Mouse (Mus musculus): ENCODE data around the gene Hspb9. TPM values are rescaled to one million over a fixed set of nuclear protein-coding genes. Genes with fewer than 3 reads are reported as not detected.

Gene Hspb9
- polyA plus RNA-seq, 1 experiment from 2014 or later = 0.36 TPM

GRCm38 (mm10) chr11:100728601-100729000, 15.0 kb downstream of the Hspb9 start:
- no peak overlapping the region for H3K4me3 ChIP-seq (ENCODE audit: low read depth, low read length)
- H3K4me2 ChIP-seq (ENCODE audit: low read depth, low read length, severe bottlenecking) = no peak overlapping the region
- no peak for ATAC-seq (replicated peaks; ENCODE audit: low FRiP score)
- no peaks in the 10 kb centered on the region for H3K4me1 ChIP-seq (replicated peaks; ENCODE audit: control insufficient read depth, insufficient read depth, low read length)
- no peaks in the 10 kb centered on the region for H3K36me3 ChIP-seq (ENCODE audit: control insufficient read depth, insufficient read depth, low read length)
- H3K27ac ChIP-seq (ENCODE audit: low read depth, low read length) = no peak overlapping the region
- DNase-seq (ENCODE audit: low spot score) = no peak
- 89% methylated on average over 6 of the region's 6 CpGs for WGBS
- H3K9me3 ChIP-seq (ENCODE audit: control insufficient read depth, low read length) = no peaks in the 10 kb centered on the region
- no peaks in the 10 kb centered on the region for H3K27me3 ChIP-seq (ENCODE audit: control insufficient read depth, insufficient read depth, low read length)
- no peak overlapping the region for H3K9ac ChIP-seq (ENCODE audit: low read length)

GRCm38 (mm10) chr11:100729976-100730375, 16.3 kb downstream of the Hspb9 start:
- H3K4me1 ChIP-seq (replicated peaks; ENCODE audit: control insufficient read depth, insufficient read depth, low read length) = no peaks in the 10 kb centered on the region
- ATAC-seq (replicated peaks; ENCODE audit: low FRiP score) = no peak
- 91% methylated on average over 4 of the region's 4 CpGs for WGBS
- no peak overlapping the region for H3K4me3 ChIP-seq (ENCODE audit: low read depth, low read length)
- H3K9me3 ChIP-seq (ENCODE audit: control insufficient read depth, low read length) = no peaks in the 10 kb centered on the region
- no peak overlapping the region for H3K9ac ChIP-seq (ENCODE audit: low read length)
- no peak overlapping the region for H3K27ac ChIP-seq (ENCODE audit: low read depth, low read length)
- H3K4me2 ChIP-seq (ENCODE audit: low read depth, low read length, severe bottlenecking) = no peak overlapping the region
- DNase-seq (ENCODE audit: low spot score) = no peak
- H3K36me3 ChIP-seq (ENCODE audit: control insufficient read depth, insufficient read depth, low read length) = no peaks in the 10 kb centered on the region
- H3K27me3 ChIP-seq (ENCODE audit: control insufficient read depth, insufficient read depth, low read length) = no peaks in the 10 kb centered on the region

- H3K36me3 ChIP-seq (ENCODE audit: control insufficient read depth, insufficient read depth, low read length) = no peaks in the 10 kb centered on the region
- no peak overlapping the region for H3K27ac ChIP-seq (ENCODE audit: low read depth, low read length)
- H3K9me3 ChIP-seq (ENCODE audit: control insufficient read depth, low read length) = no peaks in the 10 kb centered on the region
- H3K4me2 ChIP-seq (ENCODE audit: low read depth, low read length, severe bottlenecking) = no peak overlapping the region
- H3K9ac ChIP-seq (ENCODE audit: low read length) = no peak overlapping the region
- ATAC-seq (replicated peaks; ENCODE audit: low FRiP score) (no peak), DNase-seq (ENCODE audit: low spot score) (no peak)
- no peak overlapping the region for H3K4me3 ChIP-seq (ENCODE audit: low read depth, low read length)
- 89% methylated on average over 6 of the region's 6 CpGs for WGBS
- H3K27me3 ChIP-seq (ENCODE audit: control insufficient read depth, insufficient read depth, low read length) = no peaks in the 10 kb centered on the region
- no peaks in the 10 kb centered on the region for H3K4me1 ChIP-seq (replicated peaks; ENCODE audit: control insufficient read depth, insufficient read depth, low read length)
These were observed 17.0 kb downstream of the Hspb9 start for GRCm38 (mm10) chr11:100730477-100731205.

GRCm38 (mm10) chr11:100735134-100735865, 21.6 kb downstream of the Hspb9 start:
- no peak overlapping the region for H3K4me3 ChIP-seq (ENCODE audit: low read depth, low read length)
- DNase-seq (ENCODE audit: low spot score) = no peak
- no peak overlapping the region for H3K4me2 ChIP-seq (ENCODE audit: low read depth, low read length, severe bottlenecking)
- WGBS = 92% methylated on average over 9 of the region's 9 CpGs
- H3K27me3 ChIP-seq (ENCODE audit: control insufficient read depth, insufficient read depth, low read length) = no peaks in the 10 kb centered on the region
- H3K9ac ChIP-seq (ENCODE audit: low read length) = no peak overlapping the region
- H3K9me3 ChIP-seq (ENCODE audit: control insufficient read depth, low read length) = no peaks in the 10 kb centered on the region
- no peak overlapping the region for H3K27ac ChIP-seq (ENCODE audit: low read depth, low read length)
- no peaks in the 10 kb centered on the region; the same call in 1 of the 2 replicates for H3K4me1 ChIP-seq (replicated peaks; ENCODE audit: control insufficient read depth, insufficient read depth, low read length)
- no peak for ATAC-seq (replicated peaks; ENCODE audit: low FRiP score)
- no peaks in the 10 kb centered on the region for H3K36me3 ChIP-seq (ENCODE audit: control insufficient read depth, insufficient read depth, low read length)

- H3K9ac ChIP-seq (ENCODE audit: low read length) = no peak overlapping the region
- WGBS = 84% methylated on average over 14 of the region's 14 CpGs
- H3K4me2 ChIP-seq (ENCODE audit: low read depth, low read length, severe bottlenecking) = no peak overlapping the region
These were observed 22.5 kb downstream of the Hspb9 start for GRCm38 (mm10) chr11:100735954-100736745.

GRCm38 (mm10) chr11:100736746-100737080, 23.1 kb downstream of the Hspb9 start:
- Histone ChIP-seq H3K9ac (ENCODE audit: low read length) (no peak overlapping the region; the same call in 1 of the 2 replicates), H3K4me3 (ENCODE audit: low read depth, low read length) (no peak overlapping the region), H3K4me1 (replicated peaks; ENCODE audit: control insufficient read depth, insufficient read depth, low read length) (no peaks in the 10 kb centered on the region; the same call in 1 of the 2 replicates), H3K4me2 (ENCODE audit: low read depth, low read length, severe bottlenecking) (peak overlapping the region; percentile 90; the same call in 1 of the 2 replicates), H3K9me3 (ENCODE audit: control insufficient read depth, low read length) (no peaks in the 10 kb centered on the region), H3K27ac (ENCODE audit: low read depth, low read length) (no peak overlapping the region), H3K36me3 (ENCODE audit: control insufficient read depth, insufficient read depth, low read length) (no peaks in the 10 kb centered on the region), H3K27me3 (ENCODE audit: control insufficient read depth, insufficient read depth, low read length) (no peaks in the 10 kb centered on the region)
- 89% methylated on average over 4 of the region's 4 CpGs for WGBS
- DNase-seq (ENCODE audit: low spot score) (no peak), ATAC-seq (replicated peaks; ENCODE audit: low FRiP score) (no peak)

More at GRCm38 (mm10) chr11:100735954-100736745, 22.5 kb downstream of the Hspb9 start:
- Histone ChIP-seq H3K36me3 (ENCODE audit: control insufficient read depth, insufficient read depth, low read length) (no peaks in the 10 kb centered on the region), H3K4me3 (ENCODE audit: low read depth, low read length) (no peak overlapping the region), H3K9me3 (ENCODE audit: control insufficient read depth, low read length) (no peaks in the 10 kb centered on the region), H3K27me3 (ENCODE audit: control insufficient read depth, insufficient read depth, low read length) (no peaks in the 10 kb centered on the region), H3K4me1 (replicated peaks; ENCODE audit: control insufficient read depth, insufficient read depth, low read length) (no peaks in the 10 kb centered on the region; the same call in 1 of the 2 replicates), H3K27ac (ENCODE audit: low read depth, low read length) (no peak overlapping the region)
- ATAC-seq (replicated peaks; ENCODE audit: low FRiP score) (no peak), DNase-seq (ENCODE audit: low spot score) (no peak)

- no peak overlapping the region for H3K27ac ChIP-seq (ENCODE audit: low read depth, low read length)
- no peak for ATAC-seq (replicated peaks; ENCODE audit: low FRiP score)
- 3% methylated on average over 13 of the region's 13 CpGs for WGBS
These were observed 23.6 kb downstream of the Hspb9 start for GRCm38 (mm10) chr11:100737105-100737733.

GRCm38 (mm10) chr11:100738066-100738604, 24.5 kb downstream of the Hspb9 start, which contains the start of gene Rab5c:
Gene Rab5c (minus strand): TSS chr11:100738215.
- peak within 1 kb of the TSS; percentile 90 for H3K4me2 ChIP-seq (ENCODE audit: low read depth, low read length, severe bottlenecking)
- H3K9ac ChIP-seq (ENCODE audit: low read length) = peak within 1 kb of the TSS; percentile 84
- ATAC-seq (replicated peaks; ENCODE audit: low FRiP score) (peak; percentile 99), DNase-seq (ENCODE audit: low spot score) (peak; percentile 99)
- no peaks in the 10 kb centered on the region for H3K9me3 ChIP-seq (ENCODE audit: control insufficient read depth, low read length)
- H3K36me3 ChIP-seq (ENCODE audit: control insufficient read depth, insufficient read depth, low read length) = no peaks in the 10 kb centered on the region
- H3K4me1 ChIP-seq (replicated peaks; ENCODE audit: control insufficient read depth, insufficient read depth, low read length) = no peaks in the 10 kb centered on the region; the same call in 1 of the 2 replicates
- H3K27ac ChIP-seq (ENCODE audit: low read depth, low read length) = no peak within 1 kb of the TSS
- H3K4me3 ChIP-seq (ENCODE audit: low read depth, low read length) = peak within 1 kb of the TSS; percentile 98
- whole genome bisulfite sequencing = under 1% methylated on average over 39 of the region's 39 CpGs
- H3K27me3 ChIP-seq (ENCODE audit: control insufficient read depth, insufficient read depth, low read length) = no peaks in the 10 kb centered on the region

More at GRCm38 (mm10) chr11:100737105-100737733, 23.6 kb downstream of the Hspb9 start:
- H3K27me3 ChIP-seq (ENCODE audit: control insufficient read depth, insufficient read depth, low read length) = no peaks in the 10 kb centered on the region
- peak overlapping the region; percentile 84 for H3K9ac ChIP-seq (ENCODE audit: low read length)
- no peaks in the 10 kb centered on the region for H3K36me3 ChIP-seq (ENCODE audit: control insufficient read depth, insufficient read depth, low read length)
- H3K4me3 ChIP-seq (ENCODE audit: low read depth, low read length) = peak overlapping the region; percentile 98
- H3K9me3 ChIP-seq (ENCODE audit: control insufficient read depth, low read length) = no peaks in the 10 kb centered on the region
- H3K4me1 ChIP-seq (replicated peaks; ENCODE audit: control insufficient read depth, insufficient read depth, low read length) = no peaks in the 10 kb centered on the region; the same call in 1 of the 2 replicates
- peak overlapping the region; percentile 90 for H3K4me2 ChIP-seq (ENCODE audit: low read depth, low read length, severe bottlenecking)
- no peak for DNase-seq (ENCODE audit: low spot score)

Measured in forebrain, embryonic 11.5 days (tissue).